Mouse (Mus musculus): ENCODE data around the gene Il24.

DNA sequence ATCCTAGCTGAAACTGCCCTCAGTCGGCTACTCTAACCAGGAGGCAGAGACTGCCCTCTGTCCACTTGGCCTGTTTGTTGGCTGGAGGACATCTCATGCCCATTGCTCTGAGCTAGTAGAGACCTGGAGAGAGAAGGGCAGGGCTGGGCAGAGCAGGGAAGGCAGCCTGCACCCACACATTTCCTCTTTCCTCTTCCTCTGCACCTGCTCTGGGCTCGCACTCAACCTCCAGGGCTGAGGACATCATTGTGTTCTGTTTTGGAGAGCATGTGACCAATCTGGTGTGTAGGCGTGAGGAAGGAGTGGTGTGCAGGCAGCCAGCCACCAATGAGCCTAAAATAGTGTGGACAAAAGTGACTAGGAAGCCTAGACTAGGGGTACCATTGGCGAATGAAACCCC lies 23.0 kb downstream of the Il24 start:
- no peak for TF ChIP-seq CTCF (IDR thresholded peaks at IDR 0.05; ENCODE audit: low read depth)
- TF ChIP-seq EP300 (optimal IDR thresholded peaks at IDR 0.05), result no peak
